Mouse (Mus musculus) hindbrain, postnatal 0 days (tissue): Measurements from ENCODE around the gene Clec16a. TPM values are rescaled to one million over a fixed set of nuclear protein-coding genes. Genes with fewer than 3 reads are reported as not detected.

Experiments used
- ATAC-seq: fragments of 200-750 bp; cut with Nextera tagmentation; 2 replicates; pipeline ENCODE4 v1.8.0; 2017; ENCODE audit warnings: mild to moderate bottlenecking, moderate TSS enrichment, moderate library complexity
- DNase-seq: peaks from one replicate; pipeline ENCODE4 v3.0.0-alpha.2; 2015; ENCODE audit warnings: low spot score
- H3K27ac ChIP-seq: fragments of 300-500 bp; sonication (generic); 2 replicates; pipeline ENCODE4 v1.5.1; 2014; ENCODE audit warnings: mild to moderate bottlenecking
- H3K27me3 ChIP-seq: fragments of 300-500 bp; sonication (generic); 2 replicates; pipeline ENCODE4 v1.6.1; 2014; ENCODE audit warnings: low read length, mixed read lengths; ENCODE audit not compliant: insufficient read depth
- H3K36me3 ChIP-seq: fragments of 300-500 bp; sonication (generic); 2 replicates; pipeline ENCODE4 v1.6.1; 2014; ENCODE audit warnings: low read length, mixed read lengths; ENCODE audit not compliant: insufficient read depth
- H3K4me1 ChIP-seq: fragments of 300-500 bp; sonication (generic); 2 replicates; pipeline ENCODE4 v1.6.1; 2014; ENCODE audit warnings: antibody characterized with exemption, low read length, mixed read lengths; ENCODE audit not compliant: insufficient read depth
- H3K4me2 ChIP-seq: fragments of 300-500 bp; sonication (generic); 2 replicates; pipeline ENCODE4 v1.6.1; 2014; ENCODE audit warnings: low read depth, mild to moderate bottlenecking, low read length, moderate library complexity, mixed read lengths
- H3K4me3 ChIP-seq: fragments of 300-500 bp; sonication (generic); 2 replicates; pipeline ENCODE4 v1.5.1; 2014; ENCODE audit warnings: low read length
- H3K9ac ChIP-seq: fragments of 300-500 bp; sonication (generic); replicated peaks from 2 replicates; pipeline ENCODE4 v1.6.1; 2014; ENCODE audit warnings: mild to moderate bottlenecking, low read length, moderate library complexity, mixed read lengths
- H3K9me3 ChIP-seq: fragments of 300-500 bp; sonication (generic); 2 replicates; pipeline ENCODE4 v1.6.1; 2016; ENCODE audit warnings: low read length, mixed read lengths
- CTCF ChIP-seq: IDR thresholded peaks from 2 replicates; pipeline ENCODE4 v1.5.1; 2016; ENCODE audit warnings: antibody characterized with exemption, control low read depth, low read depth
- WGBS: fragments of 180-500 bp; shearing (Covaris S2); extraction: QIAGEN DNeasy Blood & Tissue Kit; methylation state at CpG from one replicate; pipeline ENCODE4 v1.1.7; 2014; 5-methylcytosine and 5-hydroxymethylcytosine counted together
- polyA plus RNA-seq: library from polyadenylated mRNA; unstranded; fragments of >200 nt; fragmentation: Nextera tagmentation; extraction: Ambion mirVana; gene quantifications from 2 replicates; pipeline ENCODE4 v1.2.1, GENCODE M21; 2015
- total RNA-seq: library from RNA; depleted of rRNA; stranded (reverse); fragments of >200 nt; gene quantifications from 2 replicates; pipeline ENCODE4 v1.2.3, GENCODE M21; 2014

The Clec16a gene
- total and polyA plus RNA-seq, 2 experiments from 2014 or later, result 62.5 to 67.8 TPM

DNA sequence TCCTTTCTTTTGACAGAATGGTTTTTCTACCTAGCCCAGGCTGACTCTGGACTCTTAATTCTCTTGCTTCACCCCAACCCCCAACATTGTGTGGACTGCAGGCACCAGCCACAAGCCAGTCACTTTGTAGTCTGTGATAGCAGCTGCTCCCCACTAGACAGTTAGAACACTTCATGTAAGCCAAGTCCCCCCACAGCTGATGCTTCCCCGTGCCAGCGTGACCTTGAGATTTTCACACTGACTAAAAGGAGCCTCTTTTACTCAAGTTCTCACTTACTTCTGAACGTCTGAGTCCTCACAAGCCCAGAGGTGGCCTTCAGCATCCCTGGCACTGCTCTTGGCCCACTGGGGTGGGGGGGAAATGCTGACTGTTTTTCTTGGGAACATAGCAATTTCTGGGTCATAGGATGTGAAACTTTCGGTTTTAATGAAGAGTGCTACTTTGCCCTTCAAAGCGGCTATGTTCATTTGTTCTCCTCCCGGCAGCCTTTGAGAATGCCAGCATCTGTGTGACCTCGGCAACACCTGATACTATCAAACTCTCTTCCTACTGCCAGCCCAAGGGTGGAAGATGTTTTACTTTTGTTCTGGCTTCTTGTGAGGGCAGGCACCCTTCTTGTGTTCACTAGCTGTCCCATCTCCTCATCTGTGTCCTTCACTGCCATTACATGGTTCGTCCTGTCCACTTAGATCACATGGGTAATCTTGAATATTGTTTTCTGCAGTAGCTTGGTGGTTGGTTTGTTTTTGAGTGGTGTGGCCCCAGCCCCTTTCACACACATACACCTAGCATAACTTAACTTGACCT, 138.3 kb downstream of the Clec16a start:
- 65% methylated on average over 8 of the region's 8 CpGs for whole genome bisulfite sequencing
- peak; percentile 40 for DNase-seq

DNA sequence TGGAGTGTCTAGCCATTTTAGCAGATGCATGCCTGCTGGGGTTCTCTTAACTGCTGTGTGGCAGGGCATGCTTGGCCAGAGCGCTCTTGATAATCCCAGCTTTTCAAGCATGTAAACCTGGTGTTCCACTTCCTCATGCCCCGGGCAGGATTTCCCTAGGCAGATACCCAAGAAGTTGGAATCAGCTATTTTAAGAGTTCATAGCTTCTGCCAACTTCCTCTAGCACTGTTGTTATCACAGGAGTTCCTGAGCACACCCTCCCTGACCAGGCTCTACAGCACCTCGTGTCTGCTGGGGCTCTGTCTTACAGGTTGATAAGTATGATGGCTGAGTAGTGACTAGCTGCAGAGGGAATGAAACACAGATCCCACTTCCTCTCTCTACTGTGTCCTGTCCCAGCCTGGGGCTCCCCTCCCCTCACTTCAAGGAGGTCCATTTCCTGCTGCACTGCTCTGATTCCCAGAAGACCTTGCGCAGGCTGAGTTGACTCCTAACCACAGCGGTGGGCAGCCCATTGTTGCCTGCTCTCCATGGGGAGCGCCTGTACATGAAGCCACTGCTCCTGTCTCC, 144.7 kb downstream of the Clec16a start:
- no peak for TF ChIP-seq CTCF
- 61% methylated on average over 6 of the region's 6 CpGs for WGBS
- H3K27me3 ChIP-seq, result no peaks in the 10 kb centered on the region
- no peak for ATAC-seq
- H3K4me2 ChIP-seq, result no peak overlapping the region
- H3K4me3 ChIP-seq, result no peak overlapping the region
- DNase-seq, result no peak
- no peak overlapping the region for H3K27ac ChIP-seq
- H3K9me3 ChIP-seq, result no peaks in the 10 kb centered on the region
- H3K9ac ChIP-seq, result no peak overlapping the region
- no peaks in the 10 kb centered on the region for H3K4me1 ChIP-seq
- H3K36me3 ChIP-seq, result no peaks in the 10 kb centered on the region

More for the DNA sequence above, 138.3 kb downstream of the Clec16a start:
- H3K4me2 ChIP-seq, result no peak overlapping the region
- ATAC-seq, result peak; percentile 49; the same call in 1 of the 2 replicates
- no peak for TF ChIP-seq CTCF
- no peaks in the 10 kb centered on the region for H3K27me3 ChIP-seq
- no peak overlapping the region for H3K27ac ChIP-seq
- H3K4me1 ChIP-seq, result no peaks in the 10 kb centered on the region
- no peaks in the 10 kb centered on the region for H3K9me3 ChIP-seq
- no peaks in the 10 kb centered on the region for H3K36me3 ChIP-seq
- H3K9ac ChIP-seq, result no peak overlapping the region
- H3K4me3 ChIP-seq, result no peak overlapping the region

DNA sequence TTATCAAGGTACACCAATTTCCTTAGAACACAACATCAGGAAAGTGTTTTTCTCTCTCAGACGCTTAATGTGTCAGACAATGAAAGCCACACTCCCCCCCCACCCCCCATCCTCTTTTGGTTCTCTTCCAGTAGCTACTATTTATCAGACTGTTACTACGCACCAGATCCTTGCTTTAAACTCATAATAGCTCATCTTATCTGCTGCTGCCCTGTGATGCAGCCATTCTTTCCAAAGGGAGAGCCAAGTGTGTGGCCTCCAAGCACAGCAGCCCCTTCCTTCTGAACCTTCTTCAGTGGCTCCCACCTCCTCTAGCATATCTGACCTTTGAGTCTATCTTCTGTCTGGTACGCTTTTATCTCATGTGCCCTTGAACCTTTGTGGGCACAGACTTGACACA, 145.3 kb downstream of the Clec16a start:
- Histone ChIP-seq H3K4me1 (no peaks in the 10 kb centered on the region), H3K9ac (no peak overlapping the region), H3K27ac (no peak overlapping the region), H3K36me3 (no peaks in the 10 kb centered on the region), H3K4me3 (no peak overlapping the region), H3K4me2 (no peak overlapping the region), H3K27me3 (no peaks in the 10 kb centered on the region), H3K9me3 (no peaks in the 10 kb centered on the region)
- WGBS, result 85% methylated on average over 3 of the region's 3 CpGs
- no peak for ATAC-seq
- TF ChIP-seq CTCF, result no peak
- no peak for DNase-seq

DNA sequence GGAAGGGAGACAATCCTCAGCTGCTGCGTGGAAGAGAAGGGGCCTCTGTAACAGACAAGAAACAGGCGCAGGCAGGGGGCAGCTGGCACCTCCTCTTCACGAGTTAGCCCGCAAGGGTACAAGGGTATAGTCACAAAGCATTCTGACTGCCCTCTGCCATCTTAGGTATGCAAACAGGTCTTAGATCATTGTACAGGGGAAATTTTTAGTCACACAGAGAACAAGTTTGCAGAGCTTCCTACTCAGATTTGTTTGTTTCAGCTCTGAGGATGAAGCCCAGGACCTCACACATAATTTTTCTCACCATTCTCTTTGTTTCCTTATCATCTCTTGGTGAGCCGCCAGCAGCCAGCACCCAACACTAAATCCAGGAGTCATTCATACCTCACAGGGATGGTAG, 146.6 kb downstream of the Clec16a start:
- DNase-seq, result no peak
- H3K27me3 ChIP-seq, result no peaks in the 10 kb centered on the region
- no peaks in the 10 kb centered on the region for H3K9me3 ChIP-seq
- no peak overlapping the region for H3K4me2 ChIP-seq
- no peak for TF ChIP-seq CTCF
- no peak overlapping the region for H3K27ac ChIP-seq
- 78% methylated on average over 5 of the region's 5 CpGs for WGBS
- no peak overlapping the region for H3K4me3 ChIP-seq
- no peaks in the 10 kb centered on the region for H3K36me3 ChIP-seq
- H3K9ac ChIP-seq, result no peak overlapping the region
- ATAC-seq, result no peak
- H3K4me1 ChIP-seq, result no peaks in the 10 kb centered on the region

DNA sequence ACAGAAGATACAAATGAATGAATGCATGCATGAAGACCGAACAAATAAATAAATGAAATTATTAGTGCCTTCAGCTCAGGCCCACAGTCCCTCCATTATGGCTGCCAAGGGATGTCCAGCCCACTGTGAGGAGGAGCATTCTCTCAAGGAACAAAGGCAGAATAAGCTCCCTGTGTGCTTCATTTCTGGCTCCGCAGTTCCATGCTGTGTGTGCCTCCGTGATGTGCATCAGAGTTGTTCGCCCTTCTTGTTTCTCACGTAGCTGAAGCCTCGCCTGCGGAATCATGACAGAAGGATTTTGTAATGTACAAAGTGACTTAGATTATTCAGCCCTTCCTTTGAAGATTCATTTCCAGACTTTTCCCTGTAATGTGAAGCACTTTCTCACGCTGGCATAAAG, 147.7 kb downstream of the Clec16a start:
- WGBS, result 52% methylated on average over 8 of the region's 8 CpGs
- Histone ChIP-seq H3K4me1 (no peaks in the 10 kb centered on the region), H3K27ac (no peak overlapping the region), H3K4me3 (no peak overlapping the region), H3K27me3 (no peaks in the 10 kb centered on the region), H3K9me3 (no peaks in the 10 kb centered on the region), H3K4me2 (no peak overlapping the region), H3K36me3 (no peaks in the 10 kb centered on the region), H3K9ac (no peak overlapping the region)
- ATAC-seq (0 out of 2 replicates have a peak, but pooled peaks have one; percentile 35), DNase-seq (no peak)
- TF ChIP-seq CTCF, result no peak

DNA sequence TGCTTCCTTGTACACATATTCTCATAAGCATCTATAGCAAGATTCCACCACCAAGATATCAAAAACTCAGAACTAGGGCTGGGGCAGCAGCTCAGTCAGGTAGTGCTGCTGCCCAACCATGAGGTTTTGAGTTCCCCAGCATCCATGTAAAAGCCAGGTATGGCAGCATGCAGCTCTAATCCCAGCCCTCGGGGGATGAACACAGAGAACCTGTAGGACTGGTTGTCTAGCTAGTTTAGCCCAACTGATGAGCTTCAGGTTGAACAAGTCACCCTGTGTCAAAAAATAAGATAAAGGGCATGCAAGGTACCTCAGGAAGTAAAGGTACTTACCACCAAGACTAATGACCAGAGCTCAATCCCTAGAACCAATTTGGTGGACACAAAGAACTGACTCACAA, 148.3 kb downstream of the Clec16a start:
- H3K27me3 ChIP-seq, result no peaks in the 10 kb centered on the region
- no peak overlapping the region for H3K4me3 ChIP-seq
- no peaks in the 10 kb centered on the region for H3K9me3 ChIP-seq
- no peak overlapping the region for H3K9ac ChIP-seq
- no peak for DNase-seq
- H3K4me2 ChIP-seq, result no peak overlapping the region
- H3K36me3 ChIP-seq, result no peaks in the 10 kb centered on the region
- no peak overlapping the region for H3K27ac ChIP-seq
- no peak for TF ChIP-seq CTCF
- no peaks in the 10 kb centered on the region for H3K4me1 ChIP-seq
- 88% methylated on average over 1 of the region's 1 CpGs for WGBS
- no peak for ATAC-seq

DNA sequence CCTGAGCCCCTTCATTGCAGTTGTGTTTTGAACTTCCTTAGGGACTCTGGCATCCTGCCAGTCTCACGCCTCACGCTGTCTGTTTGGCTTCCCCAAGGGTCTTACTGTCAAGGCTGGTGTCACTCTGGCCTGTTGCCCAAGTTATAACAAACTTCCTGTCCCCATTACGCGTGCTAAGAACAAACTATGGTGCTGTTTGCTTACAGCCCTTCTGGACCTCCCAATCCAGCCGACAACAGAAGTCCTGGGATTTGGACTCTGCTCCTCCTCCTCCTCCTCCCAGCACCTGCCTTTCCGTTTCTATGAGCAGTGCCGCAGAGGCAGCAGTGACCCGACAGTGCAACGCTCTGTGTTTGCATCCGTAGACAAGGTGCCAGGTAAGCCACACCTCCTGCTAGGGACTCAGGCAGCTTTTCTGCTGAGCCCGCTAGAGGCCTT, 149.3 kb downstream of the Clec16a start:
- H3K9me3 ChIP-seq, result no peaks in the 10 kb centered on the region
- no peak overlapping the region for H3K4me3 ChIP-seq
- no peak overlapping the region for H3K27ac ChIP-seq
- H3K36me3 ChIP-seq, result no peaks in the 10 kb centered on the region
- WGBS, result 31% methylated on average over 11 of the region's 11 CpGs
- no peak overlapping the region for H3K4me2 ChIP-seq
- no peaks in the 10 kb centered on the region for H3K27me3 ChIP-seq
- DNase-seq (peak; percentile 48), ATAC-seq (peak; percentile 29; the same call in 1 of the 2 replicates)
- H3K9ac ChIP-seq, result no peak overlapping the region
- no peak for TF ChIP-seq CTCF
- no peaks in the 10 kb centered on the region for H3K4me1 ChIP-seq
